Mouse (Mus musculus): ENCODE measurements around the gene Zfp292. TPM values are rescaled to one million over a fixed set of nuclear protein-coding genes. Genes with fewer than 3 reads are reported as not detected.

Zfp292 gene
- polyA plus RNA-seq, 1 experiment from 2014 or later, result 38.8 TPM

GRCm38 (mm10) chr4:34843839-34844238 is 38.9 kb downstream of the Zfp292 start:
- WGBS, result 95% methylated on average over 1 of the region's 1 CpGs

DNA sequence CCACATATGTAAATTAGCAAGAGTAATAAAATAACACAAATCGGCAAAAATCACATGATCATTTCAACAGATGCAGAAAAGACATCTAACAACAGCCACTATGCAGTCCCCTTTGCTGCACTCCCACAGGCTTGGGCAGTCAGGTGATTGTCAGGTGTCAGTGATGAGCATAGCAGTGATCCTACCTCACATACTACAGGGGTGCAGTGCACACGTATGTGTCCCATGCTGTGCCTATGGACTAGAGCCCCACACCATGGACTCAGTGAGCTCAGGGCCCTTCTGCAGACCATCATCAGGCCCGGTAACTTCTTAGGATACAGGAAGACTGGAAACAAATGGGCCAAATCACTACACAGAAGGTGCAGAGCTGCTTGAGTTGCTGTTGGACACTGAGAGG is 39.9 kb downstream of the Zfp292 start:
- no peaks in the 10 kb centered on the region for H3K27me3 ChIP-seq (replicated peaks; ENCODE audit: control insufficient read depth, insufficient read depth, low read length)
- H3K4me2 ChIP-seq (ENCODE audit: low read length), result no peak overlapping the region
- no peaks in the 10 kb centered on the region for H3K4me1 ChIP-seq (ENCODE audit: control insufficient read depth, insufficient read depth, low read length)
- H3K9me3 ChIP-seq (replicated peaks; ENCODE audit: control insufficient read depth, low read length), result no peaks in the 10 kb centered on the region
- WGBS, result 95% methylated on average over 3 of the region's 3 CpGs
- ATAC-seq, result 0 out of 2 replicates have a peak, but pooled peaks have one; percentile 37
- no peak for DNase-seq (ENCODE audit: low spot score)
- no peak overlapping the region for H3K9ac ChIP-seq (ENCODE audit: low read length)
- H3K36me3 ChIP-seq (ENCODE audit: control insufficient read depth, insufficient read depth, low read length), result peaks cover 11% of the 10 kb centered on the region
- no peak overlapping the region for H3K27ac ChIP-seq (ENCODE audit: low read depth, low read length)
- no peak overlapping the region for H3K4me3 ChIP-seq (ENCODE audit: low read depth, low read length)

More at GRCm38 (mm10) chr4:34843839-34844238, 38.9 kb downstream of the Zfp292 start:
- H3K4me2 ChIP-seq (ENCODE audit: low read length), result no peak overlapping the region
- DNase-seq (ENCODE audit: low spot score) (no peak), ATAC-seq (no peak)
- no peaks in the 10 kb centered on the region for H3K27me3 ChIP-seq (replicated peaks; ENCODE audit: control insufficient read depth, insufficient read depth, low read length)
- H3K4me3 ChIP-seq (ENCODE audit: low read depth, low read length), result no peak overlapping the region
- no peak overlapping the region for H3K27ac ChIP-seq (ENCODE audit: low read depth, low read length)
- peaks cover 4% of the 10 kb centered on the region for H3K36me3 ChIP-seq (ENCODE audit: control insufficient read depth, insufficient read depth, low read length)
- H3K9ac ChIP-seq (ENCODE audit: low read length), result no peak overlapping the region
- no peaks in the 10 kb centered on the region for H3K9me3 ChIP-seq (replicated peaks; ENCODE audit: control insufficient read depth, low read length)
- no peaks in the 10 kb centered on the region for H3K4me1 ChIP-seq (ENCODE audit: control insufficient read depth, insufficient read depth, low read length)

DNA sequence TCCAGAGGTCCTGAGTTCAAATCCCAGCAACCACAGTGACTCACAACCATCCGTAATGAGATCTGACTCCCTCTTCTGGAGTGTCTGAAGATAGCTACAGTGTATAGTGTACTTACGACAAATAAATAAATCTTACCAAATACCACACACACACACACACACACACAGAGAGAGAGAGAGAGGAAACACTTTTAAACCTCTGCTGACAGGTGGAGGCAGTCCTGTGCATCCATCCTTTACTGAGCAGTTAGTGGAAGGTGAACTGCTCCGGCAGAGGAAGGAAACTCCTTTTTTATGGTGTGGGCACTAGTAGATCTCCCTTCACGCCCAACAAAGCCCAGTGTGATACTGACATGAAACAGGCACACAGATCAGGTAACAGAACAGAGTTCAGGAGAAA is 51.3 kb downstream of the Zfp292 start:
- ATAC-seq (no peak), DNase-seq (ENCODE audit: low spot score) (no peak)
- H3K27ac ChIP-seq (ENCODE audit: low read depth, low read length), result no peak overlapping the region
- H3K4me2 ChIP-seq (ENCODE audit: low read length), result no peak overlapping the region
- H3K36me3 ChIP-seq (ENCODE audit: control insufficient read depth, insufficient read depth, low read length), result peaks cover 24% of the 10 kb centered on the region
- H3K27me3 ChIP-seq (replicated peaks; ENCODE audit: control insufficient read depth, insufficient read depth, low read length), result no peaks in the 10 kb centered on the region
- 91% methylated on average over 4 of the region's 4 CpGs for WGBS
- no peak overlapping the region for H3K4me3 ChIP-seq (ENCODE audit: low read depth, low read length)
- no peaks in the 10 kb centered on the region for H3K9me3 ChIP-seq (replicated peaks; ENCODE audit: control insufficient read depth, low read length)
- H3K9ac ChIP-seq (ENCODE audit: low read length), result no peak overlapping the region
- H3K4me1 ChIP-seq (ENCODE audit: control insufficient read depth, insufficient read depth, low read length), result no peaks in the 10 kb centered on the region

- Histone ChIP-seq H3K9me3 (replicated peaks; ENCODE audit: control insufficient read depth, low read length) (no peaks in the 10 kb centered on the region), H3K36me3 (ENCODE audit: control insufficient read depth, insufficient read depth, low read length) (peaks cover 11% of the 10 kb centered on the region), H3K4me2 (ENCODE audit: low read length) (no peak overlapping the region), H3K27ac (ENCODE audit: low read depth, low read length) (no peak overlapping the region), H3K9ac (ENCODE audit: low read length) (no peak overlapping the region), H3K4me3 (ENCODE audit: low read depth, low read length) (no peak overlapping the region), H3K27me3 (replicated peaks; ENCODE audit: control insufficient read depth, insufficient read depth, low read length) (no peaks in the 10 kb centered on the region), H3K4me1 (ENCODE audit: control insufficient read depth, insufficient read depth, low read length) (no peaks in the 10 kb centered on the region)
- DNase-seq (ENCODE audit: low spot score) (no peak), ATAC-seq (no peak)
- 94% methylated on average over 3 of the region's 3 CpGs for WGBS
Measured at GRCm38 (mm10) chr4:34829456-34829855, 53.3 kb downstream of the Zfp292 start.

GRCm38 (mm10) chr4:34823901-34824300 is 58.9 kb downstream of the Zfp292 start:
- ATAC-seq (no peak), DNase-seq (ENCODE audit: low spot score) (peak; percentile 38)
- H3K27ac ChIP-seq (ENCODE audit: low read depth, low read length), result peak overlapping the region; percentile 33; the same call in 1 of the 2 replicates
- no peak overlapping the region for H3K4me2 ChIP-seq (ENCODE audit: low read length)
- H3K4me1 ChIP-seq (ENCODE audit: control insufficient read depth, insufficient read depth, low read length), result 0 out of 2 replicates have a peak, but pooled peaks cover 2% of the 10 kb centered on the region
- H3K9ac ChIP-seq (ENCODE audit: low read length), result no peak overlapping the region
- H3K4me3 ChIP-seq (ENCODE audit: low read depth, low read length), result no peak overlapping the region
- no peaks in the 10 kb centered on the region for H3K9me3 ChIP-seq (replicated peaks; ENCODE audit: control insufficient read depth, low read length)
- H3K36me3 ChIP-seq (ENCODE audit: control insufficient read depth, insufficient read depth, low read length), result peaks cover 14% of the 10 kb centered on the region
- H3K27me3 ChIP-seq (replicated peaks; ENCODE audit: control insufficient read depth, insufficient read depth, low read length), result no peaks in the 10 kb centered on the region
- WGBS, result 79% methylated on average over 1 of the region's 1 CpGs

- Histone ChIP-seq H3K36me3 (ENCODE audit: control insufficient read depth, insufficient read depth, low read length) (peaks cover 39% of the 10 kb centered on the region), H3K9ac (ENCODE audit: low read length) (no peak overlapping the region), H3K4me1 (ENCODE audit: control insufficient read depth, insufficient read depth, low read length) (0 out of 2 replicates have a peak, but pooled peaks cover 2% of the 10 kb centered on the region), H3K4me3 (ENCODE audit: low read depth, low read length) (no peak overlapping the region), H3K27me3 (replicated peaks; ENCODE audit: control insufficient read depth, insufficient read depth, low read length) (no peaks in the 10 kb centered on the region), H3K9me3 (replicated peaks; ENCODE audit: control insufficient read depth, low read length) (no peaks in the 10 kb centered on the region), H3K4me2 (ENCODE audit: low read length) (no peak overlapping the region), H3K27ac (ENCODE audit: low read depth, low read length) (no peak overlapping the region)
- DNase-seq (ENCODE audit: low spot score) (no peak), ATAC-seq (no peak)
- WGBS, result 89% methylated on average over 4 of the region's 4 CpGs
Measured at GRCm38 (mm10) chr4:34819904-34820303, 62.9 kb downstream of the Zfp292 start.

DNA sequence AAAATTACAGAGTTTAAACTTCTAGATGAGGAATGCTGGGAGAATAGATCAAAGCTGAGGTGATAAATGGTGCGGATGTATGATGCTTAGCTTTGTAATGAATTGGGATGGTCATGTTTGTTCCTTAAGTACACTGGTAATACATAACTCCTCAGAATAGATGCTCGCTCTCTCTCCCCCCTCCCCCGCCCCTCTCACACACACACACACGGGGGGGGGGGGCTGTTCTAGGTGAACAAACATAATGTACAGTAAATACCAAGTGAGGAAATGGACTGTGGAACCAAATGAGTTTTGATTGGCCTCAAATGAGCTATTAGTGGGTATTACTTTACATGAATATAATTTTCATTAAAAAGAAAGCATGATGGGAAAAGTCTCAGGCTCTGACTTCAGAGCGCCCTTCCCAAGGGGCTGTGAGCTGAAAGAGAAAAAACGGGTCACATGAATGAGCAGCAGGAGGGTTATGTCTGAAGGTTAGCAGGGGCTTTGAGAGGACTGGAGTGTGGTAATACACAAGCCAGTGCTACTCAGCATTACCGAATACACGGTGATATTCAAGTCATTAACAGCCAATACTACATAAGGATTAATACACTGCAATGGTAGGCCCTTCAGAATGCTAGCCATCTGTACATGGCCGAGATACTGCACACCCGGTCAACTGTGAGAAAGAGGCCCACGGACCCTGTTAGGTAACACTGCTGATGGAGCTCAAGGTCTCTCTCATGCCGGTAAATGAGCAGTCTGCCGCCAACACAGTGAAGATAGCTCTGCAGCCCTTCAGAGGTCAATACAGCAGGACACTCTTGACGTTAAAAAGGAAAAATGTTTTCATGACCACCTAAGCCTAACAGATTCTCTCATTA is 81.4 kb downstream of the Zfp292 start:
- Histone ChIP-seq H3K27me3 (replicated peaks; ENCODE audit: control insufficient read depth, insufficient read depth, low read length) (no peaks in the 10 kb centered on the region), H3K36me3 (ENCODE audit: control insufficient read depth, insufficient read depth, low read length) (peaks cover 20% of the 10 kb centered on the region)
- no peak for ATAC-seq

DNA sequence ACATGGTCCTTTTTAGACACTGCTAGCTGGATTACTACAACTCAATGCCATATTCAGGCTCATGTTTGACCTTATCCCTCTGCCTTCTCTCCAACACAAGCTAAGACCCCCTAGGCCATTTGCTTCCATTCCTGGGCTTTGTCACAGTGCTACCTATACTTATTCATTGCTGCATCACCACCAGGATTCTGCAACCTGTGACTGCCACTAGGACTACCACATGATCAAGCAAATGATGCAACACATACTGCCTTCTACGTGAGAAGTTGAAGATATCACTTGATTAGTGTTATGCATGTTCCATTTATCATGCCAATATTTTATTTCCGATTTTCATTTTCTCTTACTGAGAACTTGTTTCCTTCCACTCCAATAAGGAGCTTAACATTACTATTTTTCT is 84.8 kb downstream of the Zfp292 start:
- no peak overlapping the region for H3K27ac ChIP-seq (ENCODE audit: low read depth, low read length)
- no peaks in the 10 kb centered on the region for H3K27me3 ChIP-seq (replicated peaks; ENCODE audit: control insufficient read depth, insufficient read depth, low read length)
- ATAC-seq (no peak; the same call in 1 of the 2 replicates), DNase-seq (ENCODE audit: low spot score) (no peak)
- no peaks in the 10 kb centered on the region for H3K4me1 ChIP-seq (ENCODE audit: control insufficient read depth, insufficient read depth, low read length)
- no peaks in the 10 kb centered on the region for H3K9me3 ChIP-seq (replicated peaks; ENCODE audit: control insufficient read depth, low read length)
- H3K4me2 ChIP-seq (ENCODE audit: low read length), result no peak overlapping the region
- no peaks in the 10 kb centered on the region; the same call in 1 of the 2 replicates for H3K36me3 ChIP-seq (ENCODE audit: control insufficient read depth, insufficient read depth, low read length)
- no peak overlapping the region for H3K9ac ChIP-seq (ENCODE audit: low read length)
- WGBS, result 95% methylated on average over 2 of the region's 2 CpGs
- H3K4me3 ChIP-seq (ENCODE audit: low read depth, low read length), result no peak overlapping the region

More for the DNA sequence above, 81.4 kb downstream of the Zfp292 start:
- no peak for DNase-seq (ENCODE audit: low spot score)
- 86% methylated on average over 14 of the region's 14 CpGs for WGBS
- no peak overlapping the region for H3K27ac ChIP-seq (ENCODE audit: low read depth, low read length)
- no peaks in the 10 kb centered on the region for H3K4me1 ChIP-seq (ENCODE audit: control insufficient read depth, insufficient read depth, low read length)
- no peak overlapping the region for H3K4me2 ChIP-seq (ENCODE audit: low read length)
- H3K4me3 ChIP-seq (ENCODE audit: low read depth, low read length), result no peak overlapping the region
- no peak overlapping the region for H3K9ac ChIP-seq (ENCODE audit: low read length)
- no peaks in the 10 kb centered on the region for H3K9me3 ChIP-seq (replicated peaks; ENCODE audit: control insufficient read depth, low read length)
